Mouse (Mus musculus): Measurements from ENCODE around the gene Slc35g1. TPM values are rescaled to one million over a fixed set of nuclear protein-coding genes. Genes with fewer than 3 reads are reported as not detected.

Gene Slc35g1
- total RNA-seq, 2 experiments from 2014 or later, result 1.4 to 1.6 TPM

GRCm38 (mm10) chr19:38387835-38388234, 7.9 kb upstream of the Slc35g1 start:
- no peak for DNase-seq

- no peak for DNase-seq
Observed at GRCm38 (mm10) chr19:38396633-38396970, 822 bp downstream of the Slc35g1 start.

- no peak for DNase-seq
Observed at GRCm38 (mm10) chr19:38397004-38397403, 1.2 kb downstream of the Slc35g1 start.

GRCm38 (mm10) chr19:38398966-38399365, 3.2 kb downstream of the Slc35g1 start:
- DNase-seq, result no peak

GRCm38 (mm10) chr19:38400851-38401250, 5.1 kb downstream of the Slc35g1 start:
- no peak for DNase-seq

GRCm38 (mm10) chr19:38401416-38401815, 5.6 kb downstream of the Slc35g1 start:
- DNase-seq, result no peak

- DNase-seq, result no peak
Observed at GRCm38 (mm10) chr19:38410357-38411056, 14.7 kb downstream of the Slc35g1 start.

- DNase-seq, result no peak
Observed at GRCm38 (mm10) chr19:38413861-38414260, 18.1 kb downstream of the Slc35g1 start.

- DNase-seq, result no peak
Observed at GRCm38 (mm10) chr19:38418819-38419423, 23.1 kb downstream of the Slc35g1 start.

- DNase-seq, result no peak
Observed at GRCm38 (mm10) chr19:38420751-38421295, 25.0 kb downstream of the Slc35g1 start.

GRCm38 (mm10) chr19:38421436-38421835, 25.7 kb downstream of the Slc35g1 start:
- DNase-seq, result no peak

- DNase-seq, result no peak
Observed at GRCm38 (mm10) chr19:38422926-38423325, 27.1 kb downstream of the Slc35g1 start.

GRCm38 (mm10) chr19:38423884-38424283, 28.1 kb downstream of the Slc35g1 start:
- DNase-seq, result no peak

GRCm38 (mm10) chr19:38424581-38424980, 28.8 kb downstream of the Slc35g1 start:
- no peak for DNase-seq

- no peak for DNase-seq
Observed at GRCm38 (mm10) chr19:38429269-38429668, 33.5 kb downstream of the Slc35g1 start.

- DNase-seq, result no peak
Observed at GRCm38 (mm10) chr19:38430475-38430874, 34.7 kb downstream of the Slc35g1 start.

GRCm38 (mm10) chr19:38431326-38431725, 35.5 kb downstream of the Slc35g1 start:
- no peak for DNase-seq

GRCm38 (mm10) chr19:38432021-38432420, 36.2 kb downstream of the Slc35g1 start:
- no peak for DNase-seq

- DNase-seq, result no peak
Observed at GRCm38 (mm10) chr19:38433381-38433780, 37.6 kb downstream of the Slc35g1 start.

- DNase-seq, result no peak
Observed at GRCm38 (mm10) chr19:38435221-38435620, 39.4 kb downstream of the Slc35g1 start.

- no peak for DNase-seq
Observed at GRCm38 (mm10) chr19:38441860-38442259, 46.1 kb downstream of the Slc35g1 start.

- no peak for DNase-seq
Observed at GRCm38 (mm10) chr19:38445758-38446157, 50.0 kb downstream of the Slc35g1 start.
